Mouse (Mus musculus) liver, adult 2 months (tissue): ENCODE results near the gene Sipa1l3.

Experiments
- CTCF ChIP-seq: fragments of 200-500 bp; IDR thresholded peaks from 2 replicates; pipeline ENCODE4 v1.5.1; 2011; ENCODE audit warnings: low read depth, low read length, control low read depth
- POLR2A ChIP-seq: fragments of 200-500 bp; IDR thresholded peaks from 2 replicates; pipeline ENCODE4 v1.6.1; 2011; ENCODE audit warnings: low read length, control low read depth; ENCODE audit not compliant: insufficient read depth; ENCODE audit errors: extremely low read depth

GRCm38 (mm10) chr7:29481345-29482155 is 36.9 kb downstream of the Sipa1l3 start:
- TF ChIP-seq CTCF (no peak), POLR2A (no peak)
